Mouse (Mus musculus): ENCODE results near the gene Pdzd2. TPM values are rescaled to one million over a fixed set of nuclear protein-coding genes. Genes with fewer than 3 reads are reported as not detected.

Pdzd2 gene
- polyA plus RNA-seq, 1 experiment from 2014 or later = 3.4 TPM

DNA sequence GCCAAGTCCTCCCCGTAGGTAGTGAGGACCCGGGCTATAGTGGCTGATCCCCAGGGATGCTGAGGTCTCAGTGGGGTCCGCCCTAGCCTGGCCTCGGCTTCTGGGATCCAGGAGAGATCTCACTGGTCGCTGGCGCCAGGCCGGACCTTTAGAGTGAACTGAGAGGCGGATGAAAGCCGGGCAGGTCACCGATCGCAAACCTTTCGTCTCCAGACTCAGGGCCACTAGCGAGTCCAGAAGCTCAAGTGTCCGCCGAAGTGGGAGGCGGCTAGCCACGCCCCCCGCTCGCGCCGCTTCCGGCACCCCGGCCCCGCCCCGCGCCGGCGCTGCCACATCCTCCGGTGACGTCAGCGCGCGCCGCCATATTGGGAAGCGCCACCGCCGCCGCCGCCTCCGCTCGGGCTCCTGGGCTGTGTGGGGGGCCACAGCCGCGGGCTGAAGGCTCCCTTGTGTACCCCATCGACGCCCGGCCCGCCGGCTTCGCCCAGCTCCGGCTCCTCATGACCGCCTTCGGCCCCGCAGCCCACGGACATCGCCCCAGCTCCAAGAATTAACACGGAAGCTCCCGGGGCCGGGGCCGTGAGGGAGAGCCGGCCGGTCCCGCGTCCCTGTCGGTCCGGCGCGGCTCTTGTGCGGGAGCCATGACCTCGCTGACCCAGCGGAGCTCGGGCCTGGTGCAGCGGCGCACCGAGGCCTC is 418.5 kb downstream of the Pdzd2 start, which contains the start of gene Golph3:
Golph3 (plus strand) TSS at position 360 of the 697 bp plus-strand sequence.
- peak; percentile 97 for DNase-seq (ENCODE audit: low spot score)
- H3K27ac ChIP-seq (replicated peaks; ENCODE audit: low read depth, low read length) = peak within 1 kb of the TSS; percentile 76
- peak; percentile 91 for ATAC-seq (replicated peaks; ENCODE audit: insufficient number of reproducible peaks, low FRiP score, low TSS enrichment, low read depth)
- H3K9ac ChIP-seq (replicated peaks; ENCODE audit: low read length) = peak within 1 kb of the TSS; percentile 96
- H3K4me2 ChIP-seq (ENCODE audit: low read depth, low read length) = peak within 1 kb of the TSS; percentile 69
- no peaks in the 10 kb centered on the region for H3K4me1 ChIP-seq (ENCODE audit: control insufficient read depth, insufficient read depth, low read length)
- no peaks in the 10 kb centered on the region for H3K9me3 ChIP-seq (replicated peaks; ENCODE audit: control insufficient read depth, low read length)
- no peaks in the 10 kb centered on the region; the same call in 1 of the 2 replicates for H3K36me3 ChIP-seq (replicated peaks; ENCODE audit: control insufficient read depth, insufficient read depth, low read depth, low read length)
- peak within 1 kb of the TSS; percentile 99 for H3K4me3 ChIP-seq (ENCODE audit: low read depth, low read length)
- 0 out of 2 replicates have a peak, but pooled peaks cover 3% of the 10 kb centered on the region for H3K27me3 ChIP-seq (ENCODE audit: control insufficient read depth, insufficient read depth, low read length)
- WGBS = under 1% methylated on average over 62 of the region's 74 CpGs

DNA sequence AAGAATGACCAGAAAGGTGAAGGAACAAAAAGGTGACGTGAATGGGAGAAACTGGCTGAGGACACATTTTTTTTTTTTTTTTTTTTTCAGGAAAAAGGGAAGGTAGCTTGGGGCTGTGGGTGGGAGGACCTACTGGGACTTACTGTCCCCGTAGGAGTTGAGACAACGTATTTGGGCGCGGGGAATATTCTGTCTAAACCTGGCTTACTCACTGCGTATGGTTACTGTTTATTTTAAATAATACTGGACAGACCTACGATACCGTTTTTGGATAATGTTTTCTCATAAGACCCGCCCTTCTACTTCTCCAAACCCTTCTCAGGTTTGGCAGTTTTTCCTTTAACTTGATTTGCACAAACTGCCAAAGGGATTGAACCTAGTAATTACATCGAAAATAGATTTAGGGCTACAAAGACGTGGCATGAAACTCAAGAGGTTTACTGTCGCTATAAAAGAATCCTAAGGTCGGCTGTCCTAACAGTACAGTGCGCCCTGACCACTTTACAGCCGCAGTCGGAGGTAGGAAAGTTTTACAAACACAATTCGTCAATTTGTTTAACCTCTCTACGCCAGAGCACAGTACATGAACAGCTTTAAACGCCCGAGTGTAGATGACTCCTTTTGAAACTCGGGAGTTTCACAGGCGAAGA is 419.2 kb downstream of the Pdzd2 start:
- Histone ChIP-seq H3K36me3 (replicated peaks; ENCODE audit: control insufficient read depth, insufficient read depth, low read depth, low read length) (no peaks in the 10 kb centered on the region; the same call in 1 of the 2 replicates), H3K4me3 (ENCODE audit: low read depth, low read length) (peak overlapping the region; percentile 99), H3K4me2 (ENCODE audit: low read depth, low read length) (peak overlapping the region; percentile 69), H3K4me1 (ENCODE audit: control insufficient read depth, insufficient read depth, low read length) (no peaks in the 10 kb centered on the region), H3K27me3 (ENCODE audit: control insufficient read depth, insufficient read depth, low read length) (0 out of 2 replicates have a peak, but pooled peaks cover 3% of the 10 kb centered on the region), H3K9ac (replicated peaks; ENCODE audit: low read length) (peak overlapping the region; percentile 96), H3K27ac (replicated peaks; ENCODE audit: low read depth, low read length) (no peak overlapping the region), H3K9me3 (replicated peaks; ENCODE audit: control insufficient read depth, low read length) (no peaks in the 10 kb centered on the region)
- ATAC-seq (replicated peaks; ENCODE audit: insufficient number of reproducible peaks, low FRiP score, low TSS enrichment, low read depth) (no peak), DNase-seq (ENCODE audit: low spot score) (no peak)
- 5% methylated on average over 22 of the region's 22 CpGs for WGBS

DNA sequence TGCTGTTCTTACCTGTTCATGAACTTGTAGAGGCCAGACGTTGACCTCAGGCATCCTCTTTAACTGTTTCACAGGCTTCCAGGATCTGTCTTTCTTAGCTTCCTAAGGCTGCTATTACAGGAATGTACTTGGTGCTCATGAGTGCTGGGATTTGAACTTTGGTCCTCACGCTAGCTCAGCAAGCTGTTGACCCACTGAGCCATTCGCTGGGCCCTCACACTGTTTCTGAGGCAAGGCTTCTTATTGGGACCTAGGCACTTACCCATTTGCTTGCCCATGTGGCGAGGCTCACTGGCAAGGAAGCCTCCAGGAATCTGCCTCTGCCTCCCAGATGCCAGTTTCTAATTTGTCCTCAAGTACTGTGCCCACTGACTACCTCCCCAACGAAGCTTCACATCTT is 419.8 kb downstream of the Pdzd2 start:
- H3K27ac ChIP-seq (replicated peaks; ENCODE audit: low read depth, low read length) = no peak overlapping the region
- H3K4me2 ChIP-seq (ENCODE audit: low read depth, low read length) = no peak overlapping the region
- no peak overlapping the region for H3K9ac ChIP-seq (replicated peaks; ENCODE audit: low read length)
- H3K36me3 ChIP-seq (replicated peaks; ENCODE audit: control insufficient read depth, insufficient read depth, low read depth, low read length) = no peaks in the 10 kb centered on the region
- H3K4me3 ChIP-seq (ENCODE audit: low read depth, low read length) = no peak overlapping the region
- DNase-seq (ENCODE audit: low spot score) (no peak), ATAC-seq (replicated peaks; ENCODE audit: insufficient number of reproducible peaks, low FRiP score, low TSS enrichment, low read depth) (no peak)
- H3K9me3 ChIP-seq (replicated peaks; ENCODE audit: control insufficient read depth, low read length) = no peaks in the 10 kb centered on the region
- no peaks in the 10 kb centered on the region for H3K4me1 ChIP-seq (ENCODE audit: control insufficient read depth, insufficient read depth, low read length)
- WGBS = 43% methylated on average over 5 of the region's 5 CpGs
- H3K27me3 ChIP-seq (ENCODE audit: control insufficient read depth, insufficient read depth, low read length) = 0 out of 2 replicates have a peak, but pooled peaks cover 3% of the 10 kb centered on the region

DNA sequence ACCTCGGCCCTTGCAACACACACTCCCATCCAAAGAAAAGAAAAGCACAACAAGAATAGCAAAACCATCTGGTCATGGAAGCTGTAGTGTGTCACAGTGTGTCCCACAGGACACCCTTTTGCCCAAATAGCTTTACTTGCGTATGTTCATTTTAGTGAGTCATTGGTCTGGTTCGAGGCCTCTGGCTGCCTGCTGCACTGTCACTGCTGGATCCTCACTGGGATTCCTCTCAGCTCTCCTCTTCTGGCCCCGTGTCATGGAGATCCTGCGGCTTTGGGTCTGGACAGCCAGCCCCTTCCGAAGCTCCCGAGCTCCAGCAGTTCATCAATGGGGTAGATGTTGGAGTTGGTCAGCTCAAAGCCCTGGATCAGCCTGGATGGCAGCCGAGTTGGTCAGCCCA is 421.3 kb downstream of the Pdzd2 start:
- H3K9me3 ChIP-seq (replicated peaks; ENCODE audit: control insufficient read depth, low read length) = no peaks in the 10 kb centered on the region
- no peak overlapping the region for H3K4me2 ChIP-seq (ENCODE audit: low read depth, low read length)
- no peak overlapping the region for H3K9ac ChIP-seq (replicated peaks; ENCODE audit: low read length)
- DNase-seq (ENCODE audit: low spot score) = no peak
- H3K36me3 ChIP-seq (replicated peaks; ENCODE audit: control insufficient read depth, insufficient read depth, low read depth, low read length) = no peaks in the 10 kb centered on the region
- H3K4me3 ChIP-seq (ENCODE audit: low read depth, low read length) = no peak overlapping the region
- no peak for ATAC-seq (replicated peaks; ENCODE audit: insufficient number of reproducible peaks, low FRiP score, low TSS enrichment, low read depth)
- no peak overlapping the region for H3K27ac ChIP-seq (replicated peaks; ENCODE audit: low read depth, low read length)
- H3K4me1 ChIP-seq (ENCODE audit: control insufficient read depth, insufficient read depth, low read length) = no peaks in the 10 kb centered on the region
- H3K27me3 ChIP-seq (ENCODE audit: control insufficient read depth, insufficient read depth, low read length) = 0 out of 2 replicates have a peak, but pooled peaks cover 3% of the 10 kb centered on the region
- 82% methylated on average over 8 of the region's 8 CpGs for WGBS

DNA sequence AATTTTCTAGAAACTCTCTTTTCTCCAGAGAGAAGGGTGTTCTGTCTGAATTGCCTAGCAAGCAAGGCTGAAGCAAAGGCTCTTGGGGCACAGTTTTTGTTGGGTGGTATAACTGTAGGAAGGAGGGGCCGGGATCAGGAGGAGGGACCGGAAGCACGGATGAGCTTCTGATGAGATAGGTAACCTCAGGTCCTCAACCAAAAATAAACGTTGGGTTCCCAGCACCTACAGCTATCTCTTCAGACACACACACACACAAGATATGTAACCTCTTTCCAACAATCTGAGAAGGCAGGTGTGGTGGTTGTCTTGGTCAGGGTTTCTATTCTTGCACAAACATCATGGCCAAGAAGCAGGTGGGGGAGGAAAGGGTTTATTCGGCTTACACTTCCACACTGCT is 422.4 kb downstream of the Pdzd2 start:
- no peak for ATAC-seq (replicated peaks; ENCODE audit: insufficient number of reproducible peaks, low FRiP score, low TSS enrichment, low read depth)
- Histone ChIP-seq H3K27ac (replicated peaks; ENCODE audit: low read depth, low read length) (no peak overlapping the region), H3K4me3 (ENCODE audit: low read depth, low read length) (no peak overlapping the region), H3K27me3 (ENCODE audit: control insufficient read depth, insufficient read depth, low read length) (0 out of 2 replicates have a peak, but pooled peaks cover 3% of the 10 kb centered on the region), H3K4me1 (ENCODE audit: control insufficient read depth, insufficient read depth, low read length) (no peaks in the 10 kb centered on the region), H3K9ac (replicated peaks; ENCODE audit: low read length) (no peak overlapping the region), H3K9me3 (replicated peaks; ENCODE audit: control insufficient read depth, low read length) (no peaks in the 10 kb centered on the region), H3K4me2 (ENCODE audit: low read depth, low read length) (no peak overlapping the region), H3K36me3 (replicated peaks; ENCODE audit: control insufficient read depth, insufficient read depth, low read depth, low read length) (no peaks in the 10 kb centered on the region)
- WGBS = 82% methylated on average over 5 of the region's 5 CpGs
- no peak for DNase-seq (ENCODE audit: low spot score)

DNA sequence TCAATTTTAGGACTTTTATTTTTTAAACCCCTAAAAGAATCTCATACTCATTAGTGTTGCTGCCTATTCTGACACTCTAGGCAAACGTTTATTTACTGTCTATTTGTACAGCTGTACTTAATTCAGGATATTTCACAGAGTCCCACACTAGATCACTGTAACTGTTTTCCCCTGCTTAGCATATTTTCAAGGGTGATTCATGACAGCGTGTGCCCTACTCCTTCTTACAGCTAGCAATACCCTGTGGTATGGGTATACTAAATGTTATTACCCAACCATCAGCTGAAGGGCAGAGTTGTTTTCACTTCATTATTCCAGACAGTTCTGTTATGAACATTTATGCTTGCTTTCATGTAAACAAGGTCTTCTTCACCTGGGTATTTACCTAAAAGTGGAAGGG is 423.7 kb downstream of the Pdzd2 start:
- Histone ChIP-seq H3K27me3 (ENCODE audit: control insufficient read depth, insufficient read depth, low read length) (0 out of 2 replicates have a peak, but pooled peaks cover 3% of the 10 kb centered on the region), H3K9me3 (replicated peaks; ENCODE audit: control insufficient read depth, low read length) (no peaks in the 10 kb centered on the region), H3K4me1 (ENCODE audit: control insufficient read depth, insufficient read depth, low read length) (no peaks in the 10 kb centered on the region), H3K27ac (replicated peaks; ENCODE audit: low read depth, low read length) (no peak overlapping the region), H3K4me3 (ENCODE audit: low read depth, low read length) (no peak overlapping the region), H3K36me3 (replicated peaks; ENCODE audit: control insufficient read depth, insufficient read depth, low read depth, low read length) (no peaks in the 10 kb centered on the region), H3K4me2 (ENCODE audit: low read depth, low read length) (no peak overlapping the region), H3K9ac (replicated peaks; ENCODE audit: low read length) (no peak overlapping the region)
- DNase-seq (ENCODE audit: low spot score) = no peak
- no peak for ATAC-seq (replicated peaks; ENCODE audit: insufficient number of reproducible peaks, low FRiP score, low TSS enrichment, low read depth)
- WGBS = 50% methylated on average over 2 of the region's 2 CpGs

DNA sequence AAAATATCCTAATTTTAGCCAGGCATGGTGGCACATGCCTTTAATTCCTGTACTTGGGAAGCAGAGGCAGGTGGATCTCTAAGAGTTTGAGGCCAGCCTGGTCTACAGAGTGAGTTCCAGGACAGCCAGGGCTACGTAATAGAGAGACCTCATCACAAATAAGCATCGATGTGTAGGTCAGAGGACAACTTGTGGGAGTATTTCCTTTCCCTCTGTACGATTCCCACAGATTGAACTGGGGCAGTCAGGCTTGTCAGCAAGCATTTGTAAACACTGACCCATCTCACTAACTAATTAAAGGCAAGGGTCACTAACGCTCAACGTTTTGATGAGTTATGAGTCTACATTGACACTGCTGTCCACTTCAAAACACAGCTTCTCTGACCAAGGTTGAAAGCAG is 425.1 kb downstream of the Pdzd2 start:
- Histone ChIP-seq H3K4me2 (ENCODE audit: low read depth, low read length) (no peak overlapping the region), H3K4me1 (ENCODE audit: control insufficient read depth, insufficient read depth, low read length) (no peaks in the 10 kb centered on the region), H3K36me3 (replicated peaks; ENCODE audit: control insufficient read depth, insufficient read depth, low read depth, low read length) (no peaks in the 10 kb centered on the region), H3K27ac (replicated peaks; ENCODE audit: low read depth, low read length) (no peak overlapping the region), H3K27me3 (ENCODE audit: control insufficient read depth, insufficient read depth, low read length) (no peaks in the 10 kb centered on the region), H3K4me3 (ENCODE audit: low read depth, low read length) (no peak overlapping the region), H3K9ac (replicated peaks; ENCODE audit: low read length) (no peak overlapping the region), H3K9me3 (replicated peaks; ENCODE audit: control insufficient read depth, low read length) (no peaks in the 10 kb centered on the region)
- WGBS = 83% methylated on average over 5 of the region's 5 CpGs
- DNase-seq (ENCODE audit: low spot score) = no peak
- no peak for ATAC-seq (replicated peaks; ENCODE audit: insufficient number of reproducible peaks, low FRiP score, low TSS enrichment, low read depth)

DNA sequence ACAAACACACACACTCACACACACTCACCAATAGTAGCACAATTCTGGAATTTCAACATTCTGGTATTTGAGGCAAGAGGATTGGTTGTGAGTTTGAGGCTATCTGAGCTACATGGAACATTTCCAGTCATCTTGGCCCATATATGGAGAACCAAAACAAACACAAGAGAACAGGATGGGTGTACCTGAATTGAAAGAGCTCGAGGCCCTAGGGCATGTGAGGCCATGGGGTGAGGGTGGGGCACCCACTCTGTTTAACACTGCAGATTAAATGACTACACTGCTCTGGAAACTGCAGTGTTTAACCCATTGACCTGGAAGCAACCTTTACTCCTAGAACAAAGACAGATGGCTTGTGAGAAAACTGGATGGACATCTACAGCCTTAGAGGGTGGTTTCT is 426.5 kb downstream of the Pdzd2 start:
- DNase-seq (ENCODE audit: low spot score) = no peak
- H3K27me3 ChIP-seq (ENCODE audit: control insufficient read depth, insufficient read depth, low read length) = no peaks in the 10 kb centered on the region
- H3K9ac ChIP-seq (replicated peaks; ENCODE audit: low read length) = no peak overlapping the region
- H3K27ac ChIP-seq (replicated peaks; ENCODE audit: low read depth, low read length) = no peak overlapping the region
- no peaks in the 10 kb centered on the region for H3K4me1 ChIP-seq (ENCODE audit: control insufficient read depth, insufficient read depth, low read length)
- H3K4me2 ChIP-seq (ENCODE audit: low read depth, low read length) = no peak overlapping the region
- H3K9me3 ChIP-seq (replicated peaks; ENCODE audit: control insufficient read depth, low read length) = no peaks in the 10 kb centered on the region
- WGBS = 26% methylated on average over 1 of the region's 1 CpGs
- no peaks in the 10 kb centered on the region for H3K36me3 ChIP-seq (replicated peaks; ENCODE audit: control insufficient read depth, insufficient read depth, low read depth, low read length)
- H3K4me3 ChIP-seq (ENCODE audit: low read depth, low read length) = no peak overlapping the region
- ATAC-seq (replicated peaks; ENCODE audit: insufficient number of reproducible peaks, low FRiP score, low TSS enrichment, low read depth) = no peak

Data from embryonic facial prominence, embryonic 11.5 days (tissue).